ENCODE assay signal across 22 mouse cellular contexts in genomic region chr9:23276244-23276643, GRCm38 (mm10). TPM values are rescaled to one million over a fixed set of nuclear protein-coding genes. Genes with fewer than 3 reads are reported as not detected.
"Had no signal": no experiment of that assay in that cellular context is flagged by ENCODE, and none has a peak within 500 bp of the region (broad histone marks: within the 10 kb centered on the region; RNA-seq: fewer than 3 reads in every experiment).

No protein-coding gene starts in this region.

- ATAC-seq: forebrain, embryonic 13.5 days; forebrain, embryonic 14.5 days; forebrain, embryonic 15.5 days; forebrain, embryonic 16.5 days; forebrain, postnatal 0 days had no signal

- DNase-seq: cerebellum, adult 2 months; cerebellum, adult 8-10 months; cerebellum, adult 9-10 months; cerebellum, adult 9-11 months; cerebellum, postnatal 10 days; cerebellum, postnatal 14 days; cerebellum, postnatal 25 days; cerebellum, postnatal 36 days; embryo, embryonic 11 days; forebrain, postnatal 0 days; gastrocnemius, adult 2 months; gastrocnemius, postnatal 10 days; gastrocnemius, postnatal 14 days; gastrocnemius, postnatal 25 days; gastrocnemius, postnatal 36 days; heart, adult 18-20 months; heart, adult 2 months had no signal

RNA-seq across cellular contexts. Expression of gene Bmper, which starts 53.4 kb away (rescaled TPM):
- total RNA-seq: granulocyte monocyte progenitor cell, adult 5-6 weeks had no signal
